Mouse (Mus musculus) kidney, adult 2 months (tissue): ENCODE results near the gene Pfkm. TPM values are rescaled to one million over a fixed set of nuclear protein-coding genes. Genes with fewer than 3 reads are reported as not detected.
A peak's percentile ranks its signal among the peaks of the same experiment; 100 is the strongest.

Source experiments
- DNase-seq: peaks from one replicate; pipeline ENCODE4 v3.0.0; 2021
- H3K27ac ChIP-seq: fragments of 200-500 bp; 2 replicates; pipeline ENCODE4 v1.5.1; 2012; ENCODE audit warnings: low read depth, low read length, control low read depth, inconsistent platforms; ENCODE audit not compliant: insufficient read depth
- H3K27me3 ChIP-seq: fragments of 200-500 bp; replicated peaks from 2 replicates; pipeline ENCODE4 v1.6.1; 2012; ENCODE audit warnings: mild to moderate bottlenecking, moderate library complexity, low read length, inconsistent platforms; ENCODE audit not compliant: control insufficient read depth, insufficient read depth
- H3K36me3 ChIP-seq: fragments of 200-500 bp; 2 replicates; pipeline ENCODE4 v1.6.1; 2012; ENCODE audit warnings: mild to moderate bottlenecking, moderate library complexity, low read length, inconsistent platforms; ENCODE audit not compliant: control insufficient read depth, insufficient read depth
- H3K4me1 ChIP-seq: fragments of 200-500 bp; 2 replicates; pipeline ENCODE4 v1.6.1; 2011; ENCODE audit warnings: low read length; ENCODE audit not compliant: control insufficient read depth, insufficient read depth
- H3K4me3 ChIP-seq: fragments of 200-500 bp; 2 replicates; pipeline ENCODE4 v1.5.1; 2011; ENCODE audit warnings: mild to moderate bottlenecking, low read depth, low read length, control low read depth; ENCODE audit not compliant: insufficient read depth
- CTCF ChIP-seq: fragments of 200-500 bp; conservative IDR thresholded peaks from 2 replicates; pipeline ENCODE4 v1.5.1; 2011; ENCODE audit warnings: low read depth, mild to moderate bottlenecking, control low read depth, low read length, moderate library complexity, mixed read lengths; ENCODE audit not compliant: insufficient read depth, insufficient read length
- POLR2A ChIP-seq: fragments of 200-500 bp; IDR thresholded peaks from one replicate; pipeline ENCODE4 v1.6.1; 2011; ENCODE audit warnings: low read depth, low read length, control low read depth
- WGBS: fragments of 180-500 bp; shearing (Covaris S2); methylation state at CpG from one replicate; pipeline ENCODE4 v1.1.7; 2018; 5-methylcytosine and 5-hydroxymethylcytosine counted together
- polyA plus RNA-seq: library from polyadenylated mRNA; depleted of rRNA; stranded (reverse); fragments of >200 nt; gene quantifications from 2 replicates; pipeline ENCODE4 v1.2.3, GENCODE M21; 2012

Pfkm gene
- polyA plus RNA-seq, 1 experiment, result 56.2 TPM

- H3K4me3 ChIP-seq, result no peak overlapping the region
- H3K27ac ChIP-seq, result no peak overlapping the region
- H3K27me3 ChIP-seq, result no peaks in the 10 kb centered on the region
- H3K36me3 ChIP-seq, result no peaks in the 10 kb centered on the region; the same call in 1 of the 2 replicates
- TF ChIP-seq POLR2A (no peak), CTCF (no peak)
- DNase-seq, result no peak
- WGBS, result 85% methylated on average over 6 of the region's 6 CpGs
- no peaks in the 10 kb centered on the region for H3K4me1 ChIP-seq
Observed at GRCm38 (mm10) chr15:98076901-98077300, 15.5 kb upstream of the Pfkm start.

DNA sequence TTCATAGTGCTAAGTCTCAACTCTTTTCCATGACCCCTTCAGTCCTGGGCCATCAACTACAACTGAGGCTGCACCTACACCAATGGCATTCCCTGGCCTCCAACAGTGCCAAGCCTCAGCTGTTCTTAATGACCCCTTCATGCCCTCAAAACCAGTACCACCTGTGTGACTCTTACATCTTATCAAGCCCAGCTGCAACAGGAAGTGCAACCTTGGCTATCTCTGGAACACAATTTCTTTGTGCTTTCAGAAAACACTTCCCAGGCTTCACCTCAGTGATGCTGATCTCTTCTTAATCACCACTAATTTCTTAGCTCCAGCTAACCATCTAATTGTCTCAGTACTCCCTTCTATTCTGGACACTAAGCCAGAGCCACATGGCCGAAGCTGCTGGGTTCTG, 3.5 kb upstream of the Pfkm start:
- TF ChIP-seq CTCF (no peak), POLR2A (no peak)
- DNase-seq, result no peak
- H3K27ac ChIP-seq, result no peak overlapping the region
- no peak overlapping the region for H3K4me3 ChIP-seq
- H3K36me3 ChIP-seq, result no peaks in the 10 kb centered on the region
- no peaks in the 10 kb centered on the region for H3K27me3 ChIP-seq
- H3K4me1 ChIP-seq, result no peaks in the 10 kb centered on the region
- 85% methylated on average over 1 of the region's 1 CpGs for WGBS

DNA sequence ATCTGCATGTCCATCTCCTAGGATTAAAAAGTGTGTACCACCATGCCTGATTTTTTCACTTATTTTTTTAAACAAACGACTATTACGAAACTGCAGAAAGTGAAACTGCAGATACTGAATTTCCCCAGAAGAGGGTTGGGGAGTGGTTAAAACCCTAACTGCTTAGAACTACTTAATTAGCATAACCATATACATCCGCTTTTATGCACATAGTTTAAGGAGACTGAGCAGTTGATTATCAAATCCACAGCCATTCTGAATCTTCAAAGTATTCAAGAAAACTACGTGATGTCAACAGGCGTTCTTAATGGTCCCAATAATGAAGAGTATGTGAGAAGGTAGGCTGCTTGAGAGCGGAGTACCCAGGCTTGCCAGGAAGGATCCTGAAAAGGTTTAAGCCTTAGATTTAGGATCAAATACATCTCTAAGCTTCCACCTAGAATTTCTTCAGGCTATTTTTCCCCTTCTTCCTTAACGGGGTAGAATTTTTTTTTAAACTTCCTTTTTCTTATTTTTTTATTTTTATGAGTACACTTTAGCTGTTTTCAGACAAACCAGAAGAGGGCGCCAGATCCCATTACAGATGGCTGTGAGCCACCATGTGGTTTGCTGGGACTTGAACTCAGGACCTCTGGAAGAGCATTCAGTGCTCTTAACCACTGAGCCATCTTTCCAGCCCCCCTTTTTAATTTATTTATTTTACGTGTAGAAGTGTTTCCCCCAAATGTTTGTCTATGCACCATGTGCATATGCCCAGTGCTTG, 2.8 kb upstream of the Pfkm start:
- DNase-seq, result peak; percentile 38
- Histone ChIP-seq H3K4me1 (no peaks in the 10 kb centered on the region), H3K27me3 (no peaks in the 10 kb centered on the region), H3K27ac (no peak overlapping the region), H3K36me3 (no peaks in the 10 kb centered on the region), H3K4me3 (no peak overlapping the region)
- no peak for TF ChIP-seq POLR2A
- 0 out of 2 replicates have a peak, but pooled peaks have one; percentile 25 for TF ChIP-seq CTCF
- 65% methylated on average over 9 of the region's 9 CpGs for WGBS

GRCm38 (mm10) chr15:98091841-98092240, 548 bp upstream of the Pfkm start:
- H3K36me3 ChIP-seq, result no peaks in the 10 kb centered on the region
- 14% methylated on average over 4 of the region's 4 CpGs for WGBS
- DNase-seq, result no peak
- no peaks in the 10 kb centered on the region for H3K27me3 ChIP-seq
- H3K4me3 ChIP-seq, result no peak overlapping the region
- TF ChIP-seq CTCF, result no peak
- no peak for TF ChIP-seq POLR2A
- H3K27ac ChIP-seq, result no peak overlapping the region
- H3K4me1 ChIP-seq, result no peaks in the 10 kb centered on the region

- TF ChIP-seq POLR2A (peak; percentile 39), CTCF (no peak)
- peak; percentile 96 for DNase-seq
- under 1% methylated on average over 58 of the region's 58 CpGs for WGBS
- Histone ChIP-seq H3K27ac (peak within 1 kb of the TSS; percentile 89), H3K4me1 (no peaks in the 10 kb centered on the region), H3K36me3 (no peaks in the 10 kb centered on the region), H3K4me3 (peak within 1 kb of the TSS; percentile 75), H3K27me3 (no peaks in the 10 kb centered on the region)
Observed at GRCm38 (mm10) chr15:98093121-98094011, 977 bp downstream of the Pfkm start, which contains the start of gene Senp1. TSS of gene Senp1 (minus strand) at chr15:98093744.

- Histone ChIP-seq H3K27me3 (no peaks in the 10 kb centered on the region), H3K27ac (no peak overlapping the region), H3K4me3 (no peak overlapping the region), H3K36me3 (no peaks in the 10 kb centered on the region), H3K4me1 (no peaks in the 10 kb centered on the region)
- WGBS, result 93% methylated on average over 12 of the region's 12 CpGs
- no peak for DNase-seq
- TF ChIP-seq POLR2A, result no peak
- TF ChIP-seq CTCF, result no peak
Observed at GRCm38 (mm10) chr15:98094905-98095304, 2.5 kb downstream of the Pfkm start.

GRCm38 (mm10) chr15:98096957-98097356, 4.6 kb downstream of the Pfkm start:
- H3K4me1 ChIP-seq, result no peaks in the 10 kb centered on the region
- H3K27ac ChIP-seq, result no peak overlapping the region
- no peaks in the 10 kb centered on the region for H3K27me3 ChIP-seq
- peak; percentile 37; the same call in 1 of the 2 replicates for TF ChIP-seq CTCF
- TF ChIP-seq POLR2A, result no peak
- WGBS, result 60% methylated on average over 3 of the region's 3 CpGs
- H3K36me3 ChIP-seq, result no peaks in the 10 kb centered on the region
- no peak for DNase-seq
- H3K4me3 ChIP-seq, result no peak overlapping the region
